Mouse (Mus musculus): ENCODE data around the gene Tmco1.

Tmco1 gene

DNA sequence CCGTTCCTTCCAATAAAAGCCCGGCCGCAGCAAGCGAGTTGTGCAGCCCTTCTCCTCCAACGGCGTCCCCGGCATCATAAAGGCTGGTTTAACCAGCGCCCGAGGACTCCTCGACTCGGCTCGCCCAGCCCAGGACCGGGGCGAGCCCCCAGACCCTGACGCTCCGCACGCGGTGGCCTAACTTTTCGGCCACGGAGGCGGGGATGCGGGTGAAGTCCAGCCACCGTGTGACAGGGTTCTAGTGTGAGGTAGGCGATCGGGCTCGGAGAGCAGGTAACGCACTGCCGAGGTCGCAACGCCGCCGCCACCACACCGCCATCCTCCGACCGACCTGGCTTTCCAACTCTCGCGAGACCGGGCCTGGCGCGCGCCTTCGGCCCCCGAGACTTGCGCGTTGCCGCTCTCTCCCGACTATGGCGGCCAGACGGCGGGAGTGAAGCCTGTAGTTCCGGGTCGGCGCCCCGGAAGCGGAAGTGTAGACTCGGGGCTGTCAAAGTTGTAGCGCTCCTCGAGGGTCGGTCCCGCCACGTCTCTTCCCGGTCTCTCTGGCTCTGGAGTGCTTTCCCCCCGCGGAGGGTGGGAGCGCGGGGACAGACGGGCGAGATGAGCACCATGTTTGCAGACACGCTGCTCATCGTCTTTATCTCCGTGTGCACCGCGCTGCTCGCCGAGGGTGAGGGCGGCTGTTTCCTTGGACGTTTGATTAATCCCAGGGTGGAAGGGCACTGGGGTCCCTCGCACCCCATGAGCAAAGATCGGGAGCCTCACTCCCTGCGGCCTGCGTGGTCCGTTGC, at the start of gene Tmco1:
Tmco1 (plus strand) TSS at position 118 of the 794 bp plus-strand sequence.
- in situ Hi-C loops (cut with MboI; ENCODE audit: low pct_unique_long_range_greater_than_20kb in 1 of 2, low sequenced_read_pairs in 2 of 2, unreplicated experiment in 1 of 2) = no loop called here

DNA sequence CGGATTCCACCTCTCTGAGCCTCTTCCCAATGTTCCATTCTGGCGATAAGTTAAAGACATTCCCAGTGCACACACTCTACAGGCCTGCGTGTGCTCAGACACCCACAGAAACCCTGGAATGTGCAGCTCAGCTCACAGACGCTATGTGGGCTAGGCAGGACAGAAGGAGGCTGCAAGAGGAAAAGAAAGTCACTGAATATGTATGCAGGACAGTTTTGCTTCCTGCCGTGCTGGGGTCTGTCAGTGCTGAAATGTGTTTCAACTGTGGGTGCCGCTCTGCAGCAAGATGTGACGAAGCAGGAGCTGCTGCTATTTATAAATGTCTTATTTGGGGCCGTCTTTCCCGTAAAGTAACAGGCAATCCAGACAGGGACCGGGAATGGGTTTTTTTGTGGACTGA, 48.5 kb upstream of the Tmco1 start:
- in situ Hi-C loops (cut with MboI; ENCODE audit: low pct_unique_long_range_greater_than_20kb in 1 of 2, low sequenced_read_pairs in 2 of 2, unreplicated experiment in 1 of 2) = no loop called here

DNA sequence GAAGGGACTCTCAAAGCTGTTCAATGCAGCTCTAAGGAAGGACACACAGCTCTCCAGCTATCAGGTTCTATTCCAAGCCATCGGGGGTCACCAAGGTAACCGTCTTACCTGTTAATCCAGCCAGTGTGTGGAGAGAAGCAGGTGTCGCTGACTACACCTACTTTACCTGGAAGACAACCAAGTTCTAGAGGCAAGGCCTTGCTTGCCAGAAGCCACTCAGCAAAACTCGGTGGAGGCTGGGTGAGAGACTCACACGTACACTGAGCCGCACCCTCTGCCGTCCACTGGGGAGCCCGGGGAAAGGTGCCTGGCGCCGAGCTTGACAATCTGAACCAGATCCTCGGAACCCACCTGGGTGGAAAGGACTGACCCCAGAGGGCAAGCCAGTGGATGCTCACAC, 46.4 kb upstream of the Tmco1 start:
- in situ Hi-C loops (cut with MboI; ENCODE audit: low pct_unique_long_range_greater_than_20kb in 1 of 2, low sequenced_read_pairs in 2 of 2, unreplicated experiment in 1 of 2) = no loop called here

DNA sequence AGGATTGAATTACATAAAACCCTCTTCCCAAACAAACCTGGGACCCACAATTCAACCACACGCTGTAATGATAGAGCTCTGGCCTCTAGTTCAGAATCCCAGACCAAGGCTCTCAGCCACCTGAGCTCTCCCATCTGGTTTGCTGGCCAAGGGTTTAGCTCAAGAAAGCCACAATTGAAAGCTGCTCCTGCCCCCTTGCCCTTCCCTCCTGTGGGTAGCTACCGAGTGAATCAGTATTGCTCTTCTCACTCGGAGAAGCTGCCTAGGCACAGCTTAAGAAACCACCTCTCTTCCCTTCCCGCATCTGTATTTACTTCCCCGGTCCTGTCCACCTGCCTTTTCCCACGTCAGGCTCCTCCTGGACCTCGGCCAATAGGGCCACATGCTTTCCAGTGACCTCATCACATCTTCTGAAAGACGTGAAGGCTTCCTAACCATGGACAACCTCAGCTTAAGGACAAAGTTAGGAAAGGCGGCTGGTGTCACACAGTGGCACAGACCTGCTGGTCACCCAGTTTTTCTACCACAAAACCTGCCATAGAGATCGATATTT, 45.6 kb upstream of the Tmco1 start:
- in situ Hi-C loops (cut with MboI; ENCODE audit: low pct_unique_long_range_greater_than_20kb in 1 of 2, low sequenced_read_pairs in 2 of 2, unreplicated experiment in 1 of 2) = no loop called here

DNA sequence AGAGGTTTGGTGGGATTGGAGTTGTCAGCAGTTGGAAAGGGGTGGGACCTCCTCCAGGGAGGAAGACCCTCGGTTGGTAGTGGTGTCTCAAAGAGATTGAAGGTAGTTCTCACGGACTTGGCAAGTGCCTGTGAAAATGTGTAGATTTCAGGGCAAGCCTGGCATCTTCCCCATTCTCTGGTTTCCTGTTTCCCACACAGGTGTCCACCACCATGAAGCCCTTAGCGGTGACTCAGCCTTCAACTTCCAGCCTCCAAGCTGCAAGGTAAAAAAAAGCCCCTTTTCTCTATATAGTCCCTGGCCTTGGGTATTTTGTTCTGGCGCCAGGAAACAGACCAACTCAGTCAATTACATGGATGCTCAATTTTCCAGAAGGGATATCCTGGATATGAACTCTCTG, 42.8 kb upstream of the Tmco1 start:
- in situ Hi-C loops (cut with MboI; ENCODE audit: low pct_unique_long_range_greater_than_20kb in 1 of 2, low sequenced_read_pairs in 2 of 2, unreplicated experiment in 1 of 2) = loop anchor here in 1 of 2 experiments (5.0 kb wide), 1 partner anchor 33 kb away; no protein-coding TSS in a partner anchor

DNA sequence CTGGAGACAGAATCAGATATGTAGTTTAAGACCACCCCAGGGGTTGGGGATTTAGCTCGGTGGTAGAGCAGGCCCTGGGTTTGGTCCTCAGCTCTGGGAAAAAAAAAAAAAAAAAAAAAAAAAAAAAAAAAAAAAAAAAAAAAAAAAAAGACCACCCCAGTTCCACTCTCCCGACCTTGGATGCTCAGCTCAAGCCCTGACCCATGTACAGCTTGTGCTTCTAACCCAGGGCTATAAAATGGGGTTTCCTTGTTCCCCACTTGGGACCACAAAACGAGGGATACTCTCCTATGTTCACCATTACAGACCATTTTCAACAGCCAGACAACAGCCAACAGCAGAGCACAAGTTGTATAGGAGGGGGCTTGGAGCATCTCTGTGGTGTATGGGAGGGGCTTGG, 41.5 kb upstream of the Tmco1 start:
- in situ Hi-C loops (cut with MboI; ENCODE audit: low pct_unique_long_range_greater_than_20kb in 1 of 2, low sequenced_read_pairs in 2 of 2, unreplicated experiment in 1 of 2) = loop anchor here in 1 of 2 experiments (5.0 kb wide), 1 partner anchor 34 kb away; no protein-coding TSS in a partner anchor

DNA sequence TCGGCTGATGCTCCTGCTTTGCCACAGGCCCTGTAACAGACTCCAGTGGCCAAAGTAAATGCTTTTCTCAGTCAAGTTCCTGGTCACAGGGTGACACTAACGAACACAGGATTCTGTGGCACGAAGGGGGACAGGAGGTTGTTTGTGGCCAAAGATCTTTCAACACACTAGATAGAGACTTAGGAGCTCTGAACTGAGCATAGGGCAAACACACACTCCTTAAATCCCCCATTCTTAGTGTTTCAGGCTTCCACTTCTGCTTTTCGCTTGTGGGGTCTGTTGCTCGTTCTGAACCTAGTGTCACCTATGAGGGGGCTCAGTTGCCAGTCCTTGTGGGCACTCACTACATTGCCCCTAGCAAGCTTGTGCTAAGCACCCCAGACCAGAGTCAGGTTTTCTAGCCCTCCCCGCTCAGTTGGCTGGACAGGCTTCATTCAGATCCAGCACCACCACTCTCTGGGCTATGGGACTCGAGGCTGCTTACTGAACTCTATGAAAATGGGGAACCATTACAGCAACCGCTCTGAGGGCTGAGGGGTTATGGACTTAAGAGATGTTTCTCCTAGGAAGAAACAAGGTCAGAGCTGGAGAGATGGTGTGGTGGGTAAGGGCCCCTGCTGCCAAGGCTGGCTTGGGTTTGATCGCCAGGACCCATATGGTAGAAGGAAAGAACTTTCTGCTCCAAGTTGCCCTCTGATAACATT, 39.7 kb upstream of the Tmco1 start:
- in situ Hi-C loops (cut with MboI; ENCODE audit: low pct_unique_long_range_greater_than_20kb in 1 of 2, low sequenced_read_pairs in 2 of 2, unreplicated experiment in 1 of 2) = loop anchor here in 1 of 2 experiments (5.0 kb wide), 1 partner anchor 36 kb away; no protein-coding TSS in a partner anchor

DNA sequence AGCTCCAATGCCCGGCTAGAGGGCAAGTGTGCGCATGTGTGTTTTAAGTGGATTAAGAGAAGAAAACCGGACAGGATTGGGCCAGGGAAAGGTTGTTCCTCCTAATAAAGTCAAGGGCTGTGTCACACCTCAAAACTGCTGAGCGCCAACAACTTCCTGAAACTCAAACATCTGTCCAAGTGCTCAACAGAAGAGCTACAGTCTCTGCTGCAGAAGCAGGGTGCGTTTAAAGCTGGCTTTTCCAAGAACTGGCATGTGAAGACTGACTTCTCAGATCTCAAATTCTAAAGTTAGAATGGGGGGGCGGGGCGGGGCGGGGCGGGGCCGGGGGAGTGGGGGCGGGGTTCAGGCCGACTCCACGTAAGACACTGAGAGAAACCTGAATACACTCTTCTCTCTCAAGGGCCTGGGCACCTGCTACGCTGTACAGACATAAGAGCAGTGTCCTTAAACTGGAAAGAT, 38.8 kb upstream of the Tmco1 start:
- in situ Hi-C loops (cut with MboI; ENCODE audit: low pct_unique_long_range_greater_than_20kb in 1 of 2, low sequenced_read_pairs in 2 of 2, unreplicated experiment in 1 of 2) = loop anchor here in 1 of 2 experiments (5.0 kb wide), 1 partner anchor 37 kb away; no protein-coding TSS in a partner anchor

DNA sequence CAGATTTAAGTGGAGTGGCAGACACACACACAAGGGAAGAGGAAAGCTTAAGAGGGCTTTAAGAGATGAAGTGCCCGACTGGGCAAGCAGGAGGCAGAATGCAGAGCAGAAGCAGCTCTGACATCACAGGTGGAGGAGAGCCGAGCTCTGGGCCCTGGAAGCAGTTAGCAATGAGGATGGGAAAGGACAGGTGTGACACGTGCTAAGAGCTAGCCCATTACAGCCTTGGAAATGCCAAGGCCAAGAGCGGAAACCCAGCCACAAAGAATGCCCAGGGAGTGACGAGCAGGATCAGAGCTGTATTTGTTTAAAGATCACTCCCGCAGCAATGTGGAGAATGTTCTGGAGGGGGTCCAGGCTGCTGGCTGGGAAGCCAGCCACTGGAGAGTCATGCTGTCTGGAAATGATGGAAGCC, 38.3 kb upstream of the Tmco1 start:
- in situ Hi-C loops (cut with MboI; ENCODE audit: low pct_unique_long_range_greater_than_20kb in 1 of 2, low sequenced_read_pairs in 2 of 2, unreplicated experiment in 1 of 2) = loop anchor here in 1 of 2 experiments (5.0 kb wide), 1 partner anchor 38 kb away; no protein-coding TSS in a partner anchor

DNA sequence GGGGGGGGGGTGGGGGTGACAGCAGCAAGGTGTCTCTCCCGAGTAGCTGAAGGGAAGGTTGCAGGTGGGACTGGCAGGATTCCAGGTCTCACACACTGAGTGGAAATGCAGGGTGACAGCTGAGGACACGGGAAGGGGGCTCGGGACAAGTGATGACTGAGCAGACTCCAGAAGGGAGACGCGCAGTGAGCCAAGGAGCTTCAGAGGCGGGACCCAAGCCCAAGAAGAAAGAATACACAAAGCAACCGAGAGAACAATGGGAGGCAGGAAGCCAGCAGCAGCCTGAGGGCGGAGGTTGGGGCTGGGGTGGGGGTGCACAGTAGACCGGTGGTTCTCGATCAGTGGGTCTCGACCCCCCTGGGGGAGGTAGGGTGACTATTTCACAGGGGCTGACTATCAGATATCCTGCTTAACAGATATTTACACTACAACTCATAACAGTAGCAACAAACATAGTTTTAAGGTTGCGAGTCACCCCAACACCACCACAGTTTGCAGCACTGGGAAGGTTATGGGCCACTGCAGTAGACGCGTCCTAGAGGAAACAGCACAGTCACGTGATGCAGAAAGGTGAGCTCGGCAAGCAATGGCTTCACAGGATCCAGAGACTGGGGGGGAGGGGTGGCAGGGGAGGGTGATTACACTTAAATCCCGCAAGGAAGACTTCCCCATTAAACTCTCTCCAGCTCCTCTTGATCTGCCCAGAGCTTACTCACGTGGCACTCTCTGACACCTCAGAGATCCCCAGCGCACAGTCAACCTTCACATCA, 37.7 kb upstream of the Tmco1 start:
- in situ Hi-C loops (cut with MboI; ENCODE audit: low pct_unique_long_range_greater_than_20kb in 1 of 2, low sequenced_read_pairs in 2 of 2, unreplicated experiment in 1 of 2) = no loop called here

DNA sequence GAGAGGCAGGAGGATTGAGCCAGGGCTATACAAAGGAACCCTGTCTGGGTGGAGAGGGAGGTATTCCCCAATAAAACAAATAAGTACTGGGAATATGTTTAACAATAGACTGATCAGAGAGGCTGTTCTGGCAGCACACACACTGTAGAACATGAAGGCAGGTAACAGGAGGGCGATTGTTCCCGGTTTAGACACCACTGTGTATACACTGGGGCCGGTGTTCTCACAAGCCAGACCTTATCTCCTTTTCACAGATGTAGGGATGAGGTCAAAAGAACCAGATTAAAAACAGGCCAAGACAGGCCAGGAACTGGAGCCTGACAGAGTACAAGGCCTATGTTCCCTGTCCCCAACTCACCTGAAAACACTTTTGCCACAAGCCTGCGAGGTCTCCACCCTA, 36.9 kb upstream of the Tmco1 start:
- in situ Hi-C loops (cut with MboI; ENCODE audit: low pct_unique_long_range_greater_than_20kb in 1 of 2, low sequenced_read_pairs in 2 of 2, unreplicated experiment in 1 of 2) = no loop called here

DNA sequence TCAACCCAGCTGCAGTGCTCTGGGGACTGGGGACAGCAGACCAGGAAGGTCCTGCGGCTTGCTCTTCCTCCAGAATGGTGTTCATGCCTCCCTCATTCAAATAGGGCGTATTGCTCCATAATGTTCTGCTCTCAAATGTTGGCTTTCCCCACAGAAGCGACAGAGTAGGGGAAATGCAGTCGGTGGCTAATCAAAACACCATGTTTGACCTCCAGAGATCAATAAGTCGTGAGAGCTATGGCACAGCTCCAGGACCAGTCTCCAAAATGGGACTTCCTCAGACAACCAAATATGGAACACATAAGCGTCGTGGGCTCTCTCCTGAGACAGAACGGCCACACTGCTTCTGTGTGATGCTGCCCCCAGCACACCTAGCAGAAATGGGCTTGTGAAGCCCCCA, 36.3 kb upstream of the Tmco1 start:
- in situ Hi-C loops (cut with MboI; ENCODE audit: low pct_unique_long_range_greater_than_20kb in 1 of 2, low sequenced_read_pairs in 2 of 2, unreplicated experiment in 1 of 2) = no loop called here

DNA sequence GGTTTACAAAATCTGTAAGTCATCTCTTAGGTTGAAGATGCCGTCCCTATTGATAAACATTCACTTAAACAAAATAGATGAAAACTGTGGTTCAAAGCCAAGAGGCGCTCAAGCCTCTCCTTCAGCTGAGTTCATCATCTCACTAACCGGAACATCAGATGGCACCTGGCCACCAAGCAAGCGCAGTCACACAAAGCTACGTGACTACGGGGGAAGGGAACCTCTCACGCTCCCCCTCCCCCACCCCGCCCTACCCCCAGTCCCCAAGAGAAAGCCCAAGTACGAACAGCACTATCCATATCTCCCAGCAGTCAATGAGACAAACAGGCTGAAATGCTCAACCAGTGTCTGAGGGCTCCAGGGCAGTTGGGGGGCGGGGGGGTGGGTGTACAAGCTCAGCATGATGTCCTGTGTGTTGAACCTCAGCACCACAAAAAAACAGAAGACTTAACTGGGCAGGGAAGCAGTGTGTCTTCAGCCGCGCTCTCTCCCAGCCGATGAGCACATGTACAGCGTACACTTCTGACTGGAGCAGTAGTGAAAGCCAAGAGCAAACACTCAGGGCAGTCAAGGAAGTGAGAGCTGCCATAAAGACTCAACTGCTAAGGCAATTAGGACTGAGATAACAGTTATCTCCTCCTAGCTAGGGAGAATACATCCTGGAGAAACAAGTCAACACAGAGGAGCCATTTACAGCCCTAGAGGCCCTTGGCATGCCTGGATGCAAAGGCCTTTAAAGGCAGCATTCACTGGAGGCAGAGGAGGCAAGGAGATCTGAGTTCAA, 34.6 kb upstream of the Tmco1 start:
- in situ Hi-C loops (cut with MboI; ENCODE audit: low pct_unique_long_range_greater_than_20kb in 1 of 2, low sequenced_read_pairs in 2 of 2, unreplicated experiment in 1 of 2) = no loop called here

DNA sequence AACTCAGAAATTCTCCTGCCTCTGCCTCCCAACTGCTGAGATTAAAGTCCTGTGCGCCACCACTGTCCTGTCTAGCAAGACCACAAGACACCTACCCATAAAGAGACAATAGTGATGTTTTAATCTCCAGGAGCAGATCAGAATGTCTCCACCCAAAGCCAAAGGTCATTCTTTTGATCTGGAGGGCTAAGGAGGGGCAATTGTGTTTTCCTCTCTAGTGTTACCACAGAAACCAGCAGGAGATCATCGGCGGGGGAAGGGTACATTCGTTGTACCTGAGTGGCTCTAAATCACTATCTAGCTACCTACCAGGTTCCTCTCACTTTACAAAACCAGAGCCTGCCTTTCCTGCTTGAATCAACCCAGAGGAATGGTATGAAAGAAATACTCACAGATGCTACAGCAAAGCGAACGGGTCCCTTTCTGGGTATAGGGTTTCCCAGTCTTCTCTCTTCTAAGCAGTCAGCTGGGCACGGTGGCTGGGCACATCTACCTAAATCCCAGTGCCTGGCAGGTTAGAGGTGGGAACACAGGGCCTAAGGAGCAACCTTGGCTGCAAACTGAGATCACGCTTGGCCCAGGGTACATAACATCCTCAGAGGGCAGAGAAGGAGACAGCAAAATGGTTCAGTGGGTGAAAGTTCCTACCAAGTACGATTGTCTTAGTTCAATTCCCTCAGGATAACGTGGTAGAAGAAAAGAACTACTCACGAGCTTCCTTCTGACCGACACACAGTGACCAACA, 33.4 kb upstream of the Tmco1 start:
- in situ Hi-C loops (cut with MboI; ENCODE audit: low pct_unique_long_range_greater_than_20kb in 1 of 2, low sequenced_read_pairs in 2 of 2, unreplicated experiment in 1 of 2) = loop anchor here in 1 of 2 experiments (25.0 kb wide), 1 partner anchor 1138 kb away; the partner anchor contains the start of genes Dusp27 and Gpa33

DNA sequence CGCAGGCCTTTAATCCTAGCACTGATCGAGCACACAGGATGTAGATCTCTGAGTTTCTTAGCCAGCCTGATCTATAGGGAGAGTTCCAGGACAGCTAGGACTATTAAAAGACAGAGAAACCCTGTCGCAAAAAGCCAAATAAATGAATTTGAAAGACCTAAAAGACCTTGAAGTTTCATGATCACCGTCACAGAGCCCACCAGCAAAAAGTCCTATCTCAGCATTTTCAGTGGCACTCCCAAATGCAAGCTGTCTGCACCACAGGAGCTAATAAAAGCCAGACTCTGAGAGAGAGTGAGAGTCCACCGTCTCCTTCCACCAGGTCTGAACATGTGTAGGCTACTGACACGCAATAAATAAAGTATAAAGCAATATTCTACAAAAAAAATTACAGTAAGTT, 29.8 kb upstream of the Tmco1 start:
- in situ Hi-C loops (cut with MboI; ENCODE audit: low pct_unique_long_range_greater_than_20kb in 1 of 2, low sequenced_read_pairs in 2 of 2, unreplicated experiment in 1 of 2) = loop anchor here in 1 of 2 experiments (25.0 kb wide), 1 partner anchor 1141 kb away; the partner anchor contains the start of genes Dusp27 and Gpa33

DNA sequence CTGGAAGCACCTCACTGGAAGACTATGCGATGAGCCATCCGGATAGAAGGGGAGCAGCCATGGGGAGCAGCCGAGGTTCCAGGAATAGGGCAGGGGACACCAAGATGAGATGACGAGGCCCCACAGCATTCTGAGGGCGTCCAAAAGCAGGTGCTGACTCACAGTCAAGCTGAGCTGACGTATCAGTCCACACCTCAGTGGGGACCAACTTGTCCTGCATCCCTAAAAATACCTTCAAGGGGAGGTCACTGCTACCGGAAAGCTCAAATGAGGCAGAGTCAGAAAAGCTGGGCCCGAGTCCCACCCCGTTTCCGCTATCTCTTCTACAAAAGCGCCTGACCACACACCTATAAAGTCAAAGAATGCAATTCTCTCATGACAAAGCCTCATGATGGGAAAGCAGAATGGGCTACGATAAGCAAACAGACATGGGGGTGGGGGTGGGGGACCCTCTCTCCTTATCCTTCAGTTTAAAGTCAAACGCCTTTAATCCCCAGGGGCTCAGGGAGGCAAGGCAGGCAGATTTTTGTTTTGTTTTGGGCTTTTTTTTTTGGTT, 28.9 kb upstream of the Tmco1 start:
- in situ Hi-C loops (cut with MboI; ENCODE audit: low pct_unique_long_range_greater_than_20kb in 1 of 2, low sequenced_read_pairs in 2 of 2, unreplicated experiment in 1 of 2) = loop anchor here in 1 of 2 experiments (25.0 kb wide), 1 partner anchor 1142 kb away; the partner anchor contains the start of genes Dusp27 and Gpa33
